15 mouse cellular contexts compared by ENCODE assay signal in genomic region chr13:10044084-10044483, GRCm38 (mm10).
DNase-seq lines count a peak whose midpoint lies in the region; ATAC-seq and TF ChIP-seq lines count a peak whose summit lies in the region.
"Had no signal": no experiment of that assay in that cellular context is flagged by ENCODE, and none has a peak within 500 bp of the region (broad histone marks: within the 10 kb centered on the region; RNA-seq: fewer than 3 reads in every experiment).

No protein-coding gene starts in this region.

- no peak overlapping the region for H3K27ac ChIP-seq in heart, embryonic 16.5 days (ENCODE audit: low read length)
- no peak overlapping the region for H3K27ac ChIP-seq in heart, embryonic 10.5 days
- H3K27ac ChIP-seq in kidney, embryonic 15.5 days = 0 out of 2 replicates have a peak overlapping the region, but pooled peaks have one; percentile 41
- H3K27ac ChIP-seq in liver, postnatal 0 days (ENCODE audit: low read depth) = no peak overlapping the region
- no peak overlapping the region for H3K27ac ChIP-seq in hindbrain, embryonic 11.5 days (ENCODE audit: low read depth, low read length)
- H3K27ac ChIP-seq: forebrain, embryonic 13.5 days; intestine, embryonic 15.5 days; neural tube, embryonic 13.5 days had no signal

- 55% methylated on average over 4 of the region's 4 CpGs for WGBS in heart, embryonic 16.5 days
- 65% methylated on average over 4 of the region's 4 CpGs for WGBS in heart, embryonic 10.5 days
- WGBS in kidney, embryonic 15.5 days = 44% methylated on average over 4 of the region's 4 CpGs
- 42% methylated on average over 4 of the region's 4 CpGs for WGBS in liver, postnatal 0 days (ENCODE audit: insufficient replicate concordance)
- WGBS in hindbrain, embryonic 11.5 days = 70% methylated on average over 4 of the region's 4 CpGs

- H3K9ac ChIP-seq in heart, embryonic 16.5 days (ENCODE audit: low read length) = no peak overlapping the region
- no peak overlapping the region for H3K9ac ChIP-seq in kidney, embryonic 15.5 days
- no peak overlapping the region for H3K9ac ChIP-seq in liver, postnatal 0 days (replicated peaks)
- no peak overlapping the region for H3K9ac ChIP-seq in hindbrain, embryonic 11.5 days (ENCODE audit: low read depth, low read length)
- H3K9ac ChIP-seq: forebrain, embryonic 13.5 days; intestine, embryonic 15.5 days; neural tube, embryonic 13.5 days had no signal

- 0 out of 2 replicates have a peak, but pooled peaks have one; percentile 58 for ATAC-seq in heart, embryonic 16.5 days (replicated peaks; ENCODE audit: extremely low read depth, insufficient read depth, low FRiP score)
- ATAC-seq in common myeloid progenitor, adult 5-6 weeks (replicated peaks; ENCODE audit: low read depth, poor library complexity, severe bottlenecking) = 0 out of 2 replicates have a peak, but pooled peaks have one; percentile 22
- ATAC-seq in kidney, embryonic 15.5 days (replicated peaks; ENCODE audit: low FRiP score) = 0 out of 2 replicates have a peak, but pooled peaks have one; percentile 58
- ATAC-seq in liver, postnatal 0 days = no peak
- ATAC-seq in hindbrain, embryonic 11.5 days (ENCODE audit: low FRiP score) = no peak
- ATAC-seq: forebrain, embryonic 13.5 days; intestine, embryonic 15.5 days had no signal

- no peak overlapping the region for H3K4me3 ChIP-seq in heart, embryonic 16.5 days (ENCODE audit: low read length)
- H3K4me3 ChIP-seq in heart, embryonic 10.5 days = no peak overlapping the region
- H3K4me3 ChIP-seq in kidney, embryonic 15.5 days (replicated peaks) = no peak overlapping the region
- no peak overlapping the region for H3K4me3 ChIP-seq in liver, postnatal 0 days (ENCODE audit: low read depth, low read length)
- H3K4me3 ChIP-seq in hindbrain, embryonic 11.5 days (ENCODE audit: low read depth, low read length) = no peak overlapping the region
- H3K4me3 ChIP-seq: forebrain, embryonic 13.5 days; intestine, embryonic 15.5 days; neural tube, embryonic 13.5 days had no signal

- TF ChIP-seq CTCF in liver, postnatal 0 days (IDR thresholded peaks at IDR 0.05; ENCODE audit: low read depth) = no peak

- H3K4me2 ChIP-seq in heart, embryonic 16.5 days (ENCODE audit: low read depth, low read length) = no peak overlapping the region
- no peak overlapping the region for H3K4me2 ChIP-seq in kidney, embryonic 15.5 days
- H3K4me2 ChIP-seq in liver, postnatal 0 days (ENCODE audit: low read depth, low read length) = no peak overlapping the region
- H3K4me2 ChIP-seq in hindbrain, embryonic 11.5 days (replicated peaks; ENCODE audit: low read depth, low read length) = no peak overlapping the region
- H3K4me2 ChIP-seq: forebrain, embryonic 13.5 days; intestine, embryonic 15.5 days; liver, embryonic 11.5 days; neural tube, embryonic 13.5 days had no signal

- no peak for TF ChIP-seq EP300 in liver, postnatal 0 days (IDR thresholded peaks at IDR 0.05; ENCODE audit: low read depth)

- H3K9me3 ChIP-seq in heart, embryonic 16.5 days (replicated peaks; ENCODE audit: control insufficient read depth, low read length) = no peaks in the 10 kb centered on the region
- H3K9me3 ChIP-seq in heart, embryonic 10.5 days = no peaks in the 10 kb centered on the region
- no peaks in the 10 kb centered on the region for H3K9me3 ChIP-seq in kidney, embryonic 15.5 days (replicated peaks)
- no peaks in the 10 kb centered on the region for H3K9me3 ChIP-seq in liver, postnatal 0 days (ENCODE audit: low read length)
- H3K9me3 ChIP-seq in hindbrain, embryonic 11.5 days (ENCODE audit: control insufficient read depth, low read length) = no peaks in the 10 kb centered on the region
- H3K9me3 ChIP-seq: forebrain, embryonic 13.5 days; intestine, embryonic 15.5 days; neural tube, embryonic 13.5 days had no signal

- H3K36me3 ChIP-seq in heart, embryonic 16.5 days (ENCODE audit: control insufficient read depth, insufficient read depth) = no peaks in the 10 kb centered on the region
- H3K36me3 ChIP-seq in heart, embryonic 10.5 days = no peaks in the 10 kb centered on the region
- no peaks in the 10 kb centered on the region for H3K36me3 ChIP-seq in kidney, embryonic 15.5 days
- no peaks in the 10 kb centered on the region for H3K36me3 ChIP-seq in liver, postnatal 0 days (replicated peaks; ENCODE audit: insufficient read depth, low read length)
- H3K36me3 ChIP-seq in hindbrain, embryonic 11.5 days (ENCODE audit: control insufficient read depth, insufficient read depth, low read length) = no peaks in the 10 kb centered on the region
- H3K36me3 ChIP-seq: intestine, embryonic 15.5 days; neural tube, embryonic 13.5 days had no signal

- H3K27me3 ChIP-seq in heart, embryonic 16.5 days (ENCODE audit: control insufficient read depth, insufficient read depth, low read length) = no peaks in the 10 kb centered on the region
- no peaks in the 10 kb centered on the region for H3K27me3 ChIP-seq in heart, embryonic 10.5 days (ENCODE audit: insufficient read depth, poor library complexity, severe bottlenecking)
- no peaks in the 10 kb centered on the region for H3K27me3 ChIP-seq in kidney, embryonic 15.5 days
- no peaks in the 10 kb centered on the region for H3K27me3 ChIP-seq in liver, postnatal 0 days (ENCODE audit: insufficient read depth, low read length)
- H3K27me3 ChIP-seq in hindbrain, embryonic 11.5 days (ENCODE audit: control insufficient read depth, insufficient read depth, low read length) = no peaks in the 10 kb centered on the region
- H3K27me3 ChIP-seq: forebrain, embryonic 13.5 days; intestine, embryonic 15.5 days; neural tube, embryonic 13.5 days had no signal

- peaks cover 15% of the 10 kb centered on the region for H3K4me1 ChIP-seq in heart, embryonic 16.5 days (ENCODE audit: control insufficient read depth, insufficient read depth, low read length)
- H3K4me1 ChIP-seq in heart, embryonic 10.5 days = peaks cover 11% of the 10 kb centered on the region
- H3K4me1 ChIP-seq in kidney, embryonic 15.5 days = peaks cover 17% of the 10 kb centered on the region; the same call in 1 of the 2 replicates
- no peaks in the 10 kb centered on the region for H3K4me1 ChIP-seq in liver, postnatal 0 days (ENCODE audit: insufficient read depth)
- H3K4me1 ChIP-seq in hindbrain, embryonic 11.5 days (replicated peaks; ENCODE audit: control insufficient read depth, insufficient read depth, low read length) = no peaks in the 10 kb centered on the region
- H3K4me1 ChIP-seq: forebrain, embryonic 13.5 days; intestine, embryonic 15.5 days; neural tube, embryonic 13.5 days had no signal

- no peak for DNase-seq in heart, embryonic 10.5 days (ENCODE audit: low spot score)
- no peak for DNase-seq in liver, postnatal 0 days
- no peak for DNase-seq in hindbrain, embryonic 11.5 days (ENCODE audit: low spot score)
- no peak for DNase-seq in layer of hippocampus, postnatal 25 days (ENCODE audit: extremely low spot score in 1 of 2, low spot score in 1 of 2)
- DNase-seq: cerebellum, adult 8-10 months; embryo, embryonic 11 days; layer of hippocampus, postnatal 36 days; left cerebral cortex, postnatal 4 days had no signal

Comparison
In these comparisons a context has a peak if more than half of its experiments do, and no peak if none do; other contexts are left out.
1. ATAC-seq: peak in heart, embryonic 16.5 days (single experiment), common myeloid progenitor, adult 5-6 weeks (single experiment) and kidney, embryonic 15.5 days (single experiment); none in liver, postnatal 0 days (single experiment) and hindbrain, embryonic 11.5 days (single experiment).